Mouse (Mus musculus) regulatory T cell (primary cell): ENCODE results near the gene Borcs5.
"Not testable (repeated sequence)": the region's sequence is repeated elsewhere in the genome, so short reads cannot be mapped to it uniquely, and the experiment has no call there.

Experiments
- in situ Hi-C: fragments of 300-600 bp; cut with MboI, MseI; formaldehyde crosslinking; loops from one replicate; pipeline ENCODE4 v1.15.1; 2025; ENCODE audit warnings: high pct_unique_total_duplicates

Borcs5 gene

DNA sequence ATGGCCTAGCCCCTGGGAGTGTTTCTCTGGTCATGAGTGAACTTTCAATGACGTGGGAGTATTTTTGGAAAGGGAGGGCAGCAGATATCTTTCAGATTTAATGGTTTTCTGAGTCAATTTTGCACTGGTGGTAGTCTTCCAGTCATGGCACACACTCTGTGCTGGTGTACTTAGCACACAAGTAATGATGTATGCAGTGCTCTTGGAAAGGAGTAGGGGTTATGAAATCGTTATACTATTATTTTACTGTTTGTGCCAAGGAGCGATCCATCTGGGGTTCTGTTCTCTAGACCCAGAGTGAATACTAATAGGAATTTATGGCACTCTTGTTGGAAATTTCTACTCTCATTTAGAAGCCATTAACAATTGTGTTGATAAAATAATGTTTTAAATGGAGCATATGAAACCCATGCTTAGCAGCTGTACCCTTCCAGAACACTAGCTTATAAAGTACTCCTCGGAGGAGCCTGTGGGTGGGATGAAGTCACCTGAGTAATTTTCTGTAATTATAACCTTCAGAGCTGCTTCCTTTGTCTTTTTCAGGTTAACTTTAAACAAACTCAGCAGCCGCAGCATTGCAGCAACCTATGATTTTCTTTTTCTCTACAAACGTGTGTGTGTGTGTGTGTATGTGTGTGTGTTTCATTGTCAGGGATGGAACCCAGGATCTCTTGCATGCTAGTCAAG is 30.0 kb downstream of the Borcs5 start:
- in situ Hi-C loops, result no loop called here

DNA sequence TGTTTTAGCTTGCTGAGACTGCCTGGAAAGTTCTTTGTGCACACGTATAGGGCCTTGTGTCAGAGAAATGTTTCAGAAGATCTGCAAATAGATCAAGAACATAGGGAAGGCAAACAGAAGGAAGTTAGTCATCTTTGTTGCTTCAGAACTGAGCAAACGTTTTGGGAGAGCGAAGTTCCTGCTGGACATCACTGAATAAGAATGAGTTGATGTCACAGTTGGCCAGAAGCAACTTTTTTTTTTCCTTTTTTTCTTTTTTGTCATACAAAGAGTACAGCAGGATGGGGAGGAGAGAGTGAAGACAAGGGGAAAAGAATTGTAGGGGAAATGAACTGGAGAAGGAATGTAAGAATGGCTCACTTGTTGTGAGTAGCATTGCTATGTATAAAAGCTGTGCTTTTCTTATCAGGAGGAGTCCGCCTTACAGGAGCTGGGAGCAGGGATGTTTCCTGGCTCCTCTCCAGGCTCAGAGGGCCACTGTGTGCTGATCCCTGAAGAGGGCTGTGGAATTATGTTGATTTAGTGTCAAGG is 31.6 kb downstream of the Borcs5 start:
- in situ Hi-C loops, result no loop called here

- in situ Hi-C loops, result not testable (repeated sequence)
Measured at GRCm38 (mm10) chr6:134673712-134674111, 34.4 kb downstream of the Borcs5 start.

- in situ Hi-C loops, result no loop called here
Measured at GRCm38 (mm10) chr6:134677504-134677903, 38.2 kb downstream of the Borcs5 start.

DNA sequence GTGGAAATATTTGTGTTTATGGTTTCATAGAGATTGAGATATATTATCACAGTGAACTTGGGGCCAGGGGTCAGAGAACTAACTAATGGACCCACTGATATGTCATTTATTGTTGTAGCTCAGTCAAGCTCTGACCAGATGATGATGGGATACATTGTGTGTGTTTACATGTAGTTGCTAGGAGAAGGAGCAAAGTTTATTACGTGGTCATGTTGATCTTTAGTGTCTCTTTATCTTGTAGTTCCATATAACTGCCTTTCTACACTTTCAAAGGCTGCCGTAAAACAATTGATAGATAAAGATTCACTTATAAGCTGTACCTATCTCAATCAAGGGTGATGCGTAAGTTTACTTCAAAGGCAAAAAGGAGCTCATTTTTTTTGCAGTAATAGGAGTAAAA is 38.7 kb downstream of the Borcs5 start:
- in situ Hi-C loops, result no loop called here

GRCm38 (mm10) chr6:134679330-134679729 is 40.0 kb downstream of the Borcs5 start:
- in situ Hi-C loops, result not testable (repeated sequence)

DNA sequence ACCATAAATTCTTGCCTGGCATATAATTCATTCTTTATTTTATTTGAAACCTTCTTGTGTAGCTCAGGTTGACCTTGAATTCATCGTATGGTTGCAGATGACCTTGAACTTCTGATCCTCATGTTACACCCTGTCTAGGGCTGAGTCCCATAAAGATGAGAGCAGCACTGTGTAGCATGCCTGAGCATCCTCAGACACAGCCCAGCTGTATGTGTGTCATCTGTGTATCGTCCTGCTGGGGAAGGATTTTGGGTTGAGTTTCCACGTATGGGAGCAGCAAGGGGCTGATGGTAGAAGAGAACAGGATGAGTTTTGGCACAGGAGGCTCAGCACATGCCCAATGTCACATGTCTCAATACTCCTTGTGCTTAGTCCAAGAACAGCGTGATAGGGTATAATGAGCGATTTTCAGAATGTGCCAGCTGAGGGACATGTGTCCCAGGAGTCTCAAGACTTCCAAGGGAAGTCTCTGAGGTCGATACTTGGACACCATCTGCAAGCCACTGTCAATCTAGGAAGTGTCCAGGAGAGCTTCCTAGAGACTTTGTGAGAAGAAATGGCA is 45.1 kb downstream of the Borcs5 start:
- in situ Hi-C loops, result no loop called here

DNA sequence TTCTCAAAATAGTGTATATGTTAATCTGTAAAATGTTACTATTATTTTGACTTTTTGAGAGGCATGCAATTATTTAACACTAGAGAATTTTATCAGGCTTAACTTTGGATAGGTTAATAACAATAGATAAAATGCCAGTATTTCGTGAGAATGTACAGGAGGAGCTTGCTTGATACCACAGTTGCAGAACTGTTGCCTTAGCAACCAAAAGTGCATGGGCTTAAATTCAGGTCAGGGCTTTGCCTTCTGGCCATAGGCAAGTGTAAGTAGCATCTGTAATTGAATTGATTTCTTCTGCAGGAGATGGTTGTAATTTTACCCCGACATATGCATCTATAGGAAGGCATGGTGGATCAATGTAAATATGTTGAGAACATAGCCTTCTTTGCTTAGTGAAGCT is 45.7 kb downstream of the Borcs5 start:
- in situ Hi-C loops, result no loop called here

DNA sequence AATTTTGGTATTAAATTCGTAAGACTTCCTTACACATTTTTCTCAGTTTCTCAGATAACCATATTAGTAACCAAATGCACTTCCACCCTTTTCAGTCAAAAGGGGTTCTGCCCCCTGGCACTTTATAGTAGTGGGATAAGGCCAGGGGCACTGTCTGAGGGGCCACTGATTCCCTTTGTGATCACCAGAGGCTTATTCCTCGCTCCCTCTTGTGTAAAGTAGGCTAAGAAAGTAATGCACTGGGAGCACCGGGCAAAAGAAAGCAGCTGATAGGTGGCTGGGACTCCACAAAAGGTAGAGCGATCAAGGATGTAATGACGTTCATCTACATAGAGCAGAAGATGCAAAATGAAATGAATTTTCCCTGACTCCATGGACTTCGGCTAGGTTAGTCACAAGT is 46.2 kb downstream of the Borcs5 start:
- in situ Hi-C loops, result no loop called here

DNA sequence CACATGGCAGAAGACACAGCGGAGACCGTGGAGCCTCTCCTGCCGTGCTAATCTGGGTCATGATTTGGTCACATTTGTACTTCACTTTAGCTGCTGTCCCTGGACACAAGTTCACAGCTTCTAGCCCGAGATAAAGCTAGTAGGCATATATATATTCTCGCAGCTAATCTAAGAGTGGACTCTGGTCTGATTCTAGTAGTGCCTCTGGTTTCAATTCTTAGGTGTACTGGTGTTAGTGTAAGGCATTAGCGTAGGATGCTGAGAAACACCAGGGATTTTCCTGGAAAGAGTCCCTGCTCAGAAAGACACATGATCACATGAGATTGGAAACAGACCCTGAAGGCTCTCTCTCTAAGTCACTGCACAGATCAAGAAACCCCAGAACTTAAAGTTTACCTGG is 55.2 kb downstream of the Borcs5 start:
- in situ Hi-C loops, result no loop called here

GRCm38 (mm10) chr6:134694988-134695387 is 55.7 kb downstream of the Borcs5 start:
- in situ Hi-C loops, result no loop called here

DNA sequence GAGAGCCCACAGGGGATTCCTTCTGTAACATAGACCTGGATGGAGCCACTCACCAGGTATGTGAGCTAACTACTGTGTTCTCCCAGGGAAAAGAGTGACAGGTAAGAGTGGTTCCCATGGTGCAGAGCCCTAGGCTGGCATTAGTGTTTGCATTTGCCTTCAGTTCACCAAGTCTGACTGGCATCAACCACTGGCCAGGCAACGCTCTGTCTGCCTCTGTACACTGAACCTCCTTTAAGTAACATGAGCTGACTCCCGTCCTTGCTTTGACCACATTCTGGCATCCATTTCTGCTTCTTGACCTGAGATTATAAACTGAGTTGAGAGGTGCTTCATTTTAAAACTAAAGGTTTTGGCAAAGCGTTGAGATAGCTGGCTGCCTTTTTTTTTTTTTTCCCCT is 56.3 kb downstream of the Borcs5 start:
- in situ Hi-C loops, result no loop called here

DNA sequence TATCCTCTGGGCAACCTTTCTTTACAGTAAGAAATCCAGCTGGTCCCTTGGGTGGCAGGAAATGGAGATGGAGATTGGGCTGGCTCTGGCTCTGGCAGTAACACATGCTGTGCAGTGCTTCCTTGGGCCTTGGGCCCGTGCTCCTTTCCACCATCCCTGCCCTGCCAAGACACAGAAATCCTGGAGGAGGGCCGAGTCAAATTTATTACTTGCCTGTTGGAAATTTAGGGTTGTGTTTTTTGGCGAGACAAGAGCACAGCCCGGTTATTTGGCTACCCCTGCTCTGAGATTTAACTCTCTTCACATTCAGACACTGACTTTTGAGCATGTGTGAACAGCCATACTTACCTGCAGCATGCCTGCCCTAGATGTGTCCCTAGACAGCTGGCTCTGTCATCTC is 56.8 kb downstream of the Borcs5 start:
- in situ Hi-C loops, result no loop called here

- in situ Hi-C loops, result no loop called here
Measured at GRCm38 (mm10) chr6:134696554-134696953, 57.2 kb downstream of the Borcs5 start.

DNA sequence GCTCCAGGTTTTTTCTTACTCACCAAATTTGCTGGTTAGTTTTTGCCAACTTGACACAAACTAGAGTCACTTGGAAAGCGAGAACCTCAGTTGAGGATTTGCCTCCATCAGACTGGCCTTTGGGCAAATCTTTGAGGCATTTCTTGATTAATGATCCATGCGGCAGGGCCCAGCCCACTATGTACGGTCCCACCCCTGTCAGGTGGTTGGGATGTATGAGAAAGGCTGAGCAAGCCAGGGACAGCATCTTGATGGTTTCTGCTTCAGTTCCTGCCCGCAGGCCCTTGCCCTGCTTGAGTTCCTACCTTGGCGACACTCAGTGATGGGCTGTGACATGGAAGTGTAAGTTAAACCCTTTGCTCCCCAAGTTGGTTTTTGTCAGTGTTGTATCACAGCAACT is 58.9 kb downstream of the Borcs5 start:
- in situ Hi-C loops, result no loop called here

DNA sequence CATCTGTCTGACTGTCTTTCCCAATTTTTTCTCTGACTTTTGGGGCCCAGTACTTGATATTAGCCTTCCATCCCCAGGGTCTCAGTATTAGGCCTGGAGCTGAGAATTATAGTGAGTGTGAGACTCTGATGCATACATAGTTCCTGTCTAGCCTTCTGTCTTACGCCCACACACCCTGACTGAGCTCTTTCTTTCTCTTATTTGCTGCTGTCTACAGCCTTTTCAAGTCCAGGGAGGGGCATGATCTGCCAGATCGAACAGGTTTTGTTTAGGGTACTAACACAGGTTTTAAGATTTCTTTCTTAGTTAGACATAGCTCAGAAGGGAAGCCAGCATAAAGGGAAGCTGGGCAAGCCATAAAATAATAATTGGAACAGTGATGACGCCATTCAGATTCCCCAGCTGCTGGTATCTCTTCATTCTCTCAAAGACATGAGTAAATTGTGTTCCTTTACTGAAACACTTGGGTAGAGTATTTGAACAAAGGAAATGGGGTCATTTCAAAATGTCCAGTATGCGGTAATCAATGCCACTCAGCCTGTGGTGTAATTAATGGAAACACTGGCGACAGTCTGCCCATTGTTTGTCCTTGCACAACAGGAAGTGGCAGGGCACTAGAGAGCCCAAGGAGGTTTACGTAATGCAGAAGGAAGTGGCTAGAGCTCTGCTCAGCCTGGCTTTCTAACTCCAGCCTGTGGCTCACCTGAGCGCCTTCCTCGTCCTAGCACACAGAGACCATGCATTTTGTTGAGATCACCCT is 61.3 kb downstream of the Borcs5 start:
- in situ Hi-C loops, result no loop called here

DNA sequence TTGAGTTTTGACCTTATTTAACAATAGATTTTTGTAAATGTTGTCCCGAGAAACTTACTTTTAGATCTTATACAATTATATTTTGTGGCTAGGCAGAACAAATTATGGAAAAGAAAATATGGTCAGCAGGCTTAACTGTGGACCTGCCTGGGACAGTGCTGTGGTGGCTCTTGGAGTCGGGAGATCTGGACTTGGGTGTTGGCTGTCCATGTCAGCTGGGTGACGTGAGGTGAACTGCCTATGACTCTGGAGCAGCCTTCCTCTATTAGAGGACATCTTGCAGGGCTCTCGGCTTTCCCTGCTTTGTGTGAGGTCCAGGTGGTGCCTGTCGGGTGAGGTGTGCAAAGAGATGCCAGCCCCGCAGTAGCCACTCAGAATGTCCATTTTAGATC is 61.9 kb downstream of the Borcs5 start:
- in situ Hi-C loops, result no loop called here

DNA sequence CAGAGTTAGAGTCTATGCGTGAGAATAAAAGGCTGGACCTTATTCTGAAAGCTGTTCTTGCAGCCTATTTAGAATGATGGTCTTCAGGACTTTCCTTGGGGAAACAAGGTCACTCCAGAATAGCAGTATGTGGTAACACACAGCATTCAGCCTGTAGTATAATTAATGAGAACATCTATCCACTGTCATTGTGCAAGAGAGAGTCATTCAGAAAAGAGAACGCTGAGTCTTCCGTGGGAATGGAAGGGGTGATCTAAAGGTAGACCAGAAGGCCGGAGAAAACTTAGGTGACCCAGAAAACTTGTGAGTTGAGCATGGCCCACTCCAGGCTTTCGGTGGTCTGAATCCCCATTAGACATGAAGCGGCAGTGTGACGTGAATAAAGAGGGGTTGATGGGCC is 62.9 kb downstream of the Borcs5 start:
- in situ Hi-C loops, result no loop called here

- in situ Hi-C loops, result no loop called here
Measured at GRCm38 (mm10) chr6:134703053-134703690, 63.9 kb downstream of the Borcs5 start.

GRCm38 (mm10) chr6:134706467-134706866 is 67.2 kb downstream of the Borcs5 start:
- in situ Hi-C loops, result no loop called here

DNA sequence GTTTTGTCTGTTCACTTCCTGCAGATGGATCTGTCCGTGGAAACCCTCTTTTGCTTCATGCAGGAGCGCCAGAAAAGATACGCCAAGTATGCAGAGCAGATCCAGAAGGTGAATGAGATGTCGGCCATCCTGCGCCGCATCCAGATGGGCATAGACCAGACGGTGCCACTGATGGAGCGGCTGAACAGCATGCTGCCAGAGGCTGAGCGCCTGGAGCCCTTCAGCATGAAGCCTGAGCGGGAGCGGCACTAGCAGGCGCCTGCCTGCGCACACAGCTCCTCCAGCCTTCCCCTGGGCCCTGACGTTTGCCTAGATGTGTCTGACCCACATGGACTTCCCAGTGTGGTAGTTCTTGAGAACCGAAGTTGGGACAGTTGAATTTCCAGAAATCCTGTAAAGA is 70.7 kb downstream of the Borcs5 start:
- in situ Hi-C loops, result no loop called here

DNA sequence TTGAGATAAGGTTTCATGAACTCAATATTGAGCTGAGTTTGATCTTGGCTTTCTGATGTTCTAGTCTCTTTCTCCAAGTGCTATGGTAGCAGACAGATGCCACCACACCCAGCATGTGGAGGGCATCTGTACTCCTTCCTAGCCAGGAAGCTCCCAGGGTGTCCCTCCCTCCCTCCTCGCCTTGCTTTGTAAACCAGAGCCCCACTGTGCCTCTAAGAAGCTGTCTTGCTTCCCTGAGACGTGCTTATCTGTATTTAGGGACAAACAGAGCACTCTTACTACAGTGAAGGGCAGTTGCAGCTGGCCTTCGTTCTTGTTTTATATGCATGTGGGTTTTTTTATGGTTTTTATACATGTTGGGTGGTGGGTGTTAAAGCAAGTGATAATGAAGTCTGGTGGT is 74.0 kb downstream of the Borcs5 start:
- in situ Hi-C loops, result no loop called here
